Mouse (Mus musculus) neutrophil, adult 5-6 weeks (primary cell): Measurements from ENCODE around the gene Chmp3. TPM values are rescaled to one million over a fixed set of nuclear protein-coding genes. Genes with fewer than 3 reads are reported as not detected.
A peak's percentile ranks its signal among the peaks of the same experiment; 100 is the strongest.

ENCODE experiments used
- ATAC-seq: fragments of 151-379, 151-347 bp; 2 replicates; pipeline ENCODE4 v1.8.0; 2017; ENCODE audit warnings: mild to moderate bottlenecking, moderate TSS enrichment; ENCODE audit not compliant: insufficient number of reproducible peaks, poor library complexity, low FRiP score, severe bottlenecking; ENCODE audit errors: extremely low read depth
- total RNA-seq: library from RNA; stranded (forward); fragments of 200-1000 nt; gene quantifications from 2 replicates; pipeline ENCODE4 v1.2.3, GENCODE M21; 2017

Chmp3 gene
- 154 and 161 TPM in 2 replicates for total RNA-seq

DNA sequence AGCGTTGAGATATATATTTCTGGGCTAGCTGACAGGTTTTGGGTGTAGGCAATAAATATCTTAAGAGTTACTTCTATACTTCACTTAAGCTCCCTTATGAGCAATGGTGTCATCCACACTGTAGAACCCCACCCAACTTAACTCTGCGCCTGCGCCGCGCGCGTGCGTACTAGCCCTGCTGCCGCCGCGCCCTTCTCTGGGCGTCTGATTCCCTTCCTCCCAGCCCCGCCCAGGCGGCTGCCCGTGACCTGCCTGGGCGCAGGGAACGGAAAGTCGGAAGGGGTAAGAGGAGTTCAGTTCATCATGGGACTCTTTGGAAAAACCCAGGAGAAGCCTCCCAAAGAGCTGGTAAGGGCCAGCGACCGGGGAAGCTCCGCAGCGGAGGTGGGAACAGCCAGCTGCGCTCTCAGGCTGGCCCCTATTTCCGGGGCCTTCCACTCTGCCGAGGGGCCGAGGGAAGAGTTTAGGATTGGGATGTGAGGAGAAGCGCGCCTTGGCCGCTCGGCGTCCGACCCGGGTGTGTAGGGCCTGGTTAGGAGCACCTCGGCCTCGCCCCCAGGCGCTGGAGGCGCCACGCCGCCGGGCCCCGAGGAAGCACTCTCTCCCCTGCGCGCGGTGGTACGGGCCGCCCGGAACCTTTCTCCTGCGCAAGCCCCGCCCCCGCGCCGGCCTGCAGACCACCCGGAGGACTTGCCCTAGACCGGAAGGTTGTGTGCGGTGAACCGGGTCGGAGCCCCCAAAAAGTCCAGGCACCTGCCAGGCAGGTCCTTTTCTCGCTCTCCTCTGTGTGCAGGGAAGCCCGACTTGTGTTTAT lies at the start of gene Chmp3:
TSS of gene Chmp3 (plus strand) at position 112 of the 814 bp plus-strand sequence.
- ATAC-seq, result peak; percentile 80

DNA sequence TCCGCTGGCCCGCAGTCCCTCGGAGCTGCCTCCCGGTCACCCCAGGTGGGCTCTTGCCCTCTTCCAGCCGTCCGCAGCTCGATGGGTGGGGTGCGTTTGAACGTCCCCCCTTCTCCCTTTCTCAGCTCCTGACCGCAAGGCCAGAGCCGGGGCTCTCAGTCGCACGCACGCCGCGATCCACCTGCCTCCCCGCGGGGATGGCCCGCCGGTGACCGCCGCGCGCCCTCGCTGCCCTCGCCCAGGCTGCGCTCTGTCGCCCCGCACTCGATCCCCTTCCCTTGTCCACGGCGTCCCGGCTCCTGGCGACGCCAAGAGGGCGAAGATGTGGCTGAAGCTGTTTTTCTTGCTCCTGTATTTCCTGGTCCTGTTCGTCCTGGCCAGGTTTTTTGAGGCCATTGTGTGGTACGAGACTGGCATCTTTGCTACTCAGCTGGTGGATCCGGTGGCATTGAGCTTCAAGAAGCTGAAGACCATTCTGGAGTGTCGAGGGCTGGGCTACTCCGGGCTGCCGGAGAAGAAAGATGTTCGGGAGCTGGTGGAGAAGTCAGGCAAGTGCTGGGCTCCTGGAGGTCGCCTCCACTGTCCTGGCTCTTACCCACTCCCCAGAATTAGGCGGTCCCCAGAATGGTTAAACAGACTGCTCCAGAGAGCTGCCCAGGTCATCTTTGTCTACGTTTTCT lies 49.1 kb upstream of the Chmp3 start:
- ATAC-seq, result peak; percentile 2; the same call in 1 of the 2 replicates

DNA sequence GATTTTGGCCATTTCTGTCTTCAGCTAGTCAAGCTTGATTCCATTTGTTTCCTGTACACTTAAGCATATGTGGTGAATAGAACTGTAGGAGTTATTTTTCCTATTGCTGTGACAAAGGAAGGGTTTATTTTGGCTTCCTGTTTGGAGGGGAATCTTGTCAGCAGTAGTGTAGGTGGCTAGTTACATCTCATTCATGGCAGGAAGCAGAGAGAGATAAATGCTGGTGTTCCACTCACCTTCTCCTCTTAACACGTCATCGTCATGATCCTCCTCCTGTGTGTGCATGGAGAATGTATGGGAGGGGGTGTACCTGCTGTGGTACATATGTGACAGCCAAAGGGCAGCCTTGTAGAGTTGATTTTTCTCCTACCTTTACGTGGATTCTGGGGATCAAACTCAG lies 43.0 kb upstream of the Chmp3 start:
- no peak for ATAC-seq

DNA sequence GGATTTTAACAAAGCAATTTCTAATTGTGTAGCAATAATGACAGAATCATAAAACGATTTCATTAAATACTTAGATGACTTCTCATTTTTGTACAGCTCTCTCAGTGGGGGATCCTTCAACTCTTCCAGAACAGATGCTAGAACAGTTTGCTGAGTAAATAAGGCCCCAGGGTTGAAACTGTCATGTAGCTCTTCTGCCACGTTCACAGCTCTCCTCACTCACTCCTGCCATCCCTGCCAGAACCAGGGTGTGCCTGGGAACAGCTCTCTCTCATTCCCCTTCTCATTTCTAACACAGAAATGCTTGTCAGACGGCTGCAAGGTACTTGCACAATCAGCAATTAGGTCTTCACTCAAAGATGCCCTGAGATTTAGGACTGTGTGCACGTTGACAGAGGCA lies 40.6 kb upstream of the Chmp3 start:
- ATAC-seq, result no peak

DNA sequence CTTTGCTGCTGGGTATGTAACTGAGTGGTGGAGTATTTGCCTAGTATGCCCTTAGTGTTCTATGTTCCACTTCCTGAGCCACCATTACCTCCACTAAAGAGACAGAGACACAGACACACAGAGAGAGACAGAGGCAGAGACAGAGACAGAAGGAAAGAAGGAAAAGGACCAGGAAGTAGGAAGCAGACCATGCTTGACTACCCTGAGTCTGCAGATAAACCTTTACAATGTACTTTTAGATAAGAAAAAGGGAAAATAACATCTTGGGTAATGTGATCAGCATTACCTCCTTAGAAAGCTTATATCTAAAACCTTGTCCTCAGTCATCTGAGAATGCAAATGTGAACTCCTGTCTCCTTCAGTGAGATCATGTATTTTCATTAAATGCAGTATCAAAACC lies 39.9 kb upstream of the Chmp3 start:
- no peak for ATAC-seq

DNA sequence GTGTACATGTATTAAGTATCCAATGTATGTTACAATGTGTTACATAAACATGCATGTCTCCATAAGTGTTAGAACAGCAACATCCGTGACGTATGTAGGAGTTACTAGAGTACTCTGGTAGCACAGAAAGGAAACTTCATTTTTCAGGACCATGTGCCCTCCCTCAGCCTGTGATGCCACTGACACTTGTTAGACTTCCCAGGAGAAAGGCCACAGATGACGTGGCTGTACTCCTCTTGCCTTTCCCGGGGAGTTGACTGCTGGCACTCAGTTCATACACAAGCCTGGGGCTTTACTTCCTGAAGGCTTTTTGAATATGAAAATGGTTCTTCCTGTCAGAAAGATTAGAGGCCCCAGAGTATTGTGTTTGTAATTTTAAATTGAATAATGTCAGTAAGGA lies 39.5 kb upstream of the Chmp3 start:
- ATAC-seq, result no peak

DNA sequence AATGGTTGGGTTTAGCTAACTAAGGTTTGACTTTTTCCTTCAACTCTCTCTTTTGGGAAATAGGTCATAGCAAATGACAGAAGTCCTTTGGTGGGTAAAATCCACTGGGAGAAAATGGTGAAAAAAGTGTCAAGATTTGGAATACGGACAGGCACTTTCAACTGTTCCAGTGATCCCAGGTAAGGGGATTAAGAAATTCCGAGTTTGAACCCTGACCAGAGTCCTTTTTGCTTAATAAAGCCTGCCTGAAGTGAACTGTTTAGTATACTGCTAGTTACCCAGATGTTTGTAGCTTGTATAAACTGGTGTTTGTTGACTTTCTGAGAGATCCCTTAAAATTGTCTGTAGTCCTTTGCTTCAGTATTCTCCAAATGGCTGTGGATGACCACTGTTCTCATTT lies 37.9 kb upstream of the Chmp3 start:
- no peak for ATAC-seq

DNA sequence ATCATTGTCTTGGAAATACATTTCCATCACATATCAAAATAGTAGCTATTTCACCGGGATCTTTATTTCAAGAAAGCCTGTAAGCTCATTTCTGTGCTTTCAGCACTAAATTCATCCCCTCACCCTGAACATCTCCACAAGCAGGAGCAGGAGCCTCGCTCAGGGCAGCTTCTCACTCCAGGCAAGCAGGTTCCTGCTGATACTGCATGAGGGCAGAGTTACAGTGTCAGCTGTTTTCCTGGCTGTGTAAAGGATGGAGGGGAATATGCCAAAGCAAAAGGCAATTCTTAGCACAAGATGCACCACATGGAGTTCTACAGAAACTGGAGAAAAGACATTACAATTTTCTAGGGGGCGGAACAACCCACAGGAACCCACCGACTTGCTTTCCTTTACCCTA lies 24.1 kb upstream of the Chmp3 start:
- no peak for ATAC-seq

DNA sequence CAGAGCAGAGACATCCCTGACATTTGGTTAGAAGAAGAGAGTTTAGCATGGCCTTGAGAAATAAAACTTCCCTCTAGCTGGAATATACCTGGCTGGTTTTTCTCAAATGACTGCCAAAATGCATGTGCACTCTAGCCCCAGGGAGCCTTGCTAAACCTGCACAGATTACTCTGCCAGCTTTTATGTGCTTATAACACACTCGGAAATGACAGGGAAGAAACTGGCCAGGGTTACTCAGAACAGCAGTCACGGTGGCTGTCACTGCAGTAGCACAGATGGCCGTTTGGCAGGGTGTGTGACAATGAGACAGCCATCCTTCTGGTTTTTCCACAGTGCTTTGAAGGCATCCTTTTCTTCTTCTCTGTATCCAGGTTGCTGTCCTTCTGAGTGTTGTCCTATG lies 18.0 kb upstream of the Chmp3 start:
- ATAC-seq, result no peak

DNA sequence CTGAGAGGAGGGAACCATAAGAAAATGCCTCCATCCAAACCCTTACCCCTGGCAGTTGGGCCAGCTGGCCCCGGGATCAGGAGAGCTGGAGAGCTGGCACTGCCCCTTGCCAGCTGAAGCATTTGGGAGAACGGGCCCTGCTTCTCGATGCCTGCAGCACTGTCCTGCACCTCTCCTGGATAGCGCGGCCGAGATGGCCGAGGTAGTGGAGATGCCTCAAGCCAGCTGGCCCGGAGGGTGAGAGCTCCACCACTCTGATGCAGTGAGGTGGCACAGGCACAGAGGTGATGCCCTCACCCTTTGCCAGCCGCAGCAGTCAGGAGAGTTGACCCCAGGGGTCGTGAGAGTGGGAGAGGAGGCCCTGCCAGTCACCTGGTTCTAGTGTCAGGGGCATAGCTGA lies 16.5 kb upstream of the Chmp3 start:
- no peak for ATAC-seq

DNA sequence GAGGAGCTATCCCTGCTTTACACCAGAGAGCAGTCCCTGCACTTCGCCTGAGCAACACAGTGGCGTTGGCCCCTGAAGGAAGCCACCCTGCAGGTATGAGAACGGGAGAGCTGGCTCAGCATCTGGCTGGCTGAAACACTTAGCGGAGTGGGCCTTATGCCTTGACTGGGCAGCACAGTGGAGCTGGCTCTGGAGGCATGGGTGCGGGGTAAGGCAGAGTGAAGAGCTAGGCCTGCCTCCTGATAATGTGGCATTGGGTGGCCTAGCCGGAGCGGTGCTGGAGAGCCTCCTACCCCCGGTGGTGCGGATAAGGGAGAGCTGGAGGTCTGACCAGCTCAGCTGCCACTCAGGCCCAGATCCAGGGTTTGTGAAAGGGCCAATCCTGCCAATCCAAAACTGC lies 15.8 kb upstream of the Chmp3 start:
- ATAC-seq, result no peak

DNA sequence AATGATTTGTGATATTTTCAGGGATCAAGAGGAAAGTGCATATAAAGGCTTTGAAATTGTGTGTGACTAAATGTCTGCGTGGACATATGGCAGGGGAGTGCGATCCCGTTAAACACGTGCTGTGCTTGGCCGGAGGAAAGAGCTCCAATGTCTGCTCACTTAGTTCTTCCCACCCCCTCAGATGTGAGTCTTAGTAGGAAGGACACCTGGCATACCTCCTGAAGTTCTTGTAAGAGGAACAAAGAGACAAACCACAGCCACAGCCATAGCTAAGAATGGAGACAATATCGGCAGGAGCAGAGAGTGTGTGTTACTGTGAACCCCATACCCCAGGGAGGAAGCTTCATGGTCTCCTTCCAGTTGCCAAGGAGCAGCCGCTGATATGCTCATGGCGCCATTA lies 13.4 kb upstream of the Chmp3 start:
- ATAC-seq, result no peak

DNA sequence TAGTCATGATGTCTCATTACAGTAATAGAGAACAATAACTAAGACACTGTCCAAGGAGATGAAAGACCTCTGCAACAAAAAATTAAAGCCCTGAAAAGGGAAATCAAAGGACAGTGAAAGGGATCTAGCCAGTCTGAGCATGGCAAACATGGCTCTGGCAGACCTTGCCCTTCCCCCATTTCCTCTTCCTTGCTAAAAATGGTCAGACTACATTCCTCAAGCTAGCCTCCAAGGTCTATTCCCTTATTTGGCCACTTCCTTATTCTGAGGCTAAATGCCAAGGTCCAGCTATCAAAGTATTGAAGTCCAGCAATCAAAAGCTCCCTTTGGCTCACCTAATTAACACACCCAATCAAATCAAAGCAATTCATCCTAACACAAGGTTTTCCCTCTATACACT lies 6.3 kb upstream of the Chmp3 start:
- no peak for ATAC-seq

DNA sequence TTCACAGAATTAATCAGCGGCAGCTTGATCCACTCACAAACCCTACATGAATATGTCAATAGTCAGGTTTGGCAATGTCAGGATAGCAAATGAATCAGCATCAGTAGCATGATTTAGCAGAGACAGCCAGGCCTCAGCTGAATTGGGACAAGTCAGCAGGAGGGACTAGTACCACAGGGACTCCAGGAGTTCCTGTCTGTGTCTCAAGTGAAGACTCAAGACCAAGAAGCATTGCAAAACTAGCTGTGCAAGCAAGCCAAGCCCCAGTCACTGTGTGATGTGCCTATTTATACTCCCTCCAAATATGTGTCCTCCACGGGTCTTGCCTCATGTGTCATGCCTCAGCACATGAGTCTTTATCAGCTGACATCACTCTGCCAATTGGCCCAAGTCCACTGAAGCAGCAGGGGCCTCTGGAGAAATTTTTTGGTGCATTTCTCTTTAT lies 11.9 kb downstream of the Chmp3 start:
- ATAC-seq, result no peak

DNA sequence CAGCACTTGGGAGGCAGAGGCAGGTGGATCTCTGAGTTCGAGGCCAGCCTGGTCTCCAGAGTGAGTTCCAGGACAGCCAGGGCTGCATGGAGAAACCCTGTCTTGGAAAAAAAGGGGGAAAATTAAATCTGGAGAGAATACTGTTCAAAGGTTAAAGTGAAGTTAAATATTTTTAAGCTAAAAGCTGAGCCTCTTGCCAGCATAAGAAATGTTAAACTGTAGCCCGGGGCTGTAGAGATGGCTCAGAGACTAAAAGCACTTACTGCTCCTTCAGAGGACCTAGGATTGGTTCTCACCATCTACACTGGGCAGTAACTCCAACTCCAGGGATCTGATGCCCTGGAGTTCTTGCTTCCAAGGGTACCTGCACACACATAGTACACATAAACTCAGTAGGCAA lies 13.2 kb downstream of the Chmp3 start:
- ATAC-seq, result no peak

DNA sequence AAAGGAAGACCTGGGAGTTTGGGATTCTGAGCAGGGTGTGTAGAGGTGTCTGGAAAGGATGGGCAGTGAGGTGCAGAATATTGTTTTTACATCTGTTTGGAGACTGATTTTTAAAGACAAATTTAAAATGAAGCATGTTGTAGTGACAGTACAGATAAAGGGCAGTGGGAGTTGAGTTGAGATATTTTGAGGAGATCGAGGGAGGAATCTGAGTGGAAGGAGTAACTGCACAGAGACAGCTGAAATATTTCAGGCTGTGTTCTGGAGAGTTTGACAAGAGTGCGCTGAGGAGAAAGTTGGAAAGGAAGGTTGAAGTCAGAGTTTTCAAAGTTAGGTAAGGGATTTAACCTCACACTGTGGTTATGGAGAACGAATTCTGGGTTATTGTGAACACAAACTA lies 25.0 kb downstream of the Chmp3 start:
- ATAC-seq, result no peak

DNA sequence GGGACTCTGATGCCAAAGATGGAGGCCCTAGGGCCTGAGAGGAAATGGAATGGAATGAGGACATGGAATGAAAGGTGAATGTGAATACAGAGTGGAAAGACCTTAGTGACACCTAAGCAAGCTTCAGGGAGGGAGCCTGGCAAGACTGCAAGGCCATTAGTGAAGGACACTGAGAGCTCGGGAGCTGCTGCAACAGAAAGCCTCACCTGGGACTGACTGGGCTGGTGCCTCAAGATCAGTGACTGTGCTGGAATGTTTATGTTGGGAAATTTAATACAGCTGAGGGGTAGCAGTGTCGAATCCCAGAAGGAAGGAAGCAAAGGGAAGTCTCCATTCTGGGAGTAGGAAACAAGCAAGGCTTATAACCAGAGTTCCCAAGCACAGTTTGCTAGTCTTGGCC lies 25.4 kb downstream of the Chmp3 start:
- no peak for ATAC-seq

DNA sequence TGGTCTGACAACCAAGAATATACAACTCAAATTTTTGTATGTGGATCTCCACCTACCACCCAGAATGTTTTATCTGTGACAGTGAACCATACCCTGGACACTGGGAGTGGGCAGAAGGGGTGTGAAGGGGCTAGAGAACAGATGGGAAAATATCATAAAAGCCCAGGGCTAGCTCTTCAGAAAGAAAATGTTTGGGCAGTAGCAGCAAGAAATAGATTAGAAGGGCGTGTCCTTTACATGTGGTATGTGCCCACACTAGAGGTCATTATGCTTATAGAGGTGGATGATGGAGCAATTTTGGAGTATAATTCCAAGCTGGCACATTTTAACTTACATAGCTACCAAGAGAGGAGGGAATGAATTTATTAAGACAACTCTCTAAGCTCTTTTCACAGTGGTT lies 31.8 kb downstream of the Chmp3 start:
- no peak for ATAC-seq

DNA sequence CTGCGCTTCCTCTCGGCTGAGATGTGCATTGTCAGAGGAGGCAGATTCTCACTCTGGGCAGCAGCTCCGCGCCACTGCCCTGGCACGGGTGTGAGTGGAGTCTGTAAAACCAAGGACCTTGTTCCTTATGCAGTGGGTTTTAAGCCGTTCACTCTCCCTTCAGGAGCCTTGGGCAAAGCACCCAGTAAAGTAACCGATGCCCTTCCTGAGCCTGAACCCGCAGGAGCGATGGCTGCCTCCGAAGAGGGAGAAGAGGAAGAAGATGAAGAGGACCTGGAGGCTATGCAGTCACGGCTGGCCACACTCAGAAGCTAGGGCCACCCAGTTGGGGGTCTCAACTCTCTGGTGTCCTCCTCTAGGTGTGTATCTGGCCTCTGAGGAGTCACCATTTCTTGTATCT lies 35.9 kb downstream of the Chmp3 start:
- no peak for ATAC-seq

DNA sequence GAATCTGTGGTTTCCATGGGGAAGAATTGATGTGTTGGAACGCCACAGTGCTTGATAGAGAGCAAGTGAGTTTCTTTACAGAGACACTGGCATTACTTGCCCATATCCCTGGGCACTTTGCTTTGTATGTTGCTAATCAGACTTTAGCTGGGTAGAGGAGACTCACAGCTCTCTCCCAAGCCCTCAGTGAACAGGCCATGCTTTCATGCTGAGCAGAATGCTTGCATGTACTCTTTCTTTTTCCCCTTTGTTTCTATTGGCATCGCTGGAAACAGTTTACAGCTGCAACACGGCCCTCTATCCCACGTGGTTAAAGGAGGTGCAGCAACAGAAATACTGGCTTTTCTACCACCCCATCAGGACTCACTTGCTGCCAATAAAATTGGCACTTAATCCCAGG lies 39.6 kb downstream of the Chmp3 start:
- no peak for ATAC-seq

DNA sequence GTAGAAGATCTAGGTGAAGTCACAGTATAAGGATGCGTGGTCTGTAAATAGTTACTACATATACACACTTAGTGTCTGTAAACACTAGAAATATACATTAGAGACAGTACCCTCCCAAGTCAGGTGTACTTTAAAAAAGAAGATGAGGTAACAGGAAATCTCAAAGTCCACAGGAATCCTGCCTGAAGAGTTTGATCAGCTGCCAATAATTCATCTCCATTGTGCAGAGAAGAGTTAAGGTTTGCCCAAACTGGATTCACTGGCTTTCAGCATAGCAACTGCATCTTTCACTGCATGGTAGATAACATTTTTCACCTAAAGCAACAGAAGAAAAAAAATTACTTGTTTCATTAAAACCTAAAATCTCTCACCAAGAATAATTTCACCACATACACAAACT lies 45.8 kb downstream of the Chmp3 start:
- no peak for ATAC-seq
